Mouse (Mus musculus) forebrain, postnatal 0 days (tissue): ENCODE data around the gene Oprl1. TPM values are rescaled to one million over a fixed set of nuclear protein-coding genes. Genes with fewer than 3 reads are reported as not detected.

Experiments used
- ATAC-seq: fragments of 200-750 bp; cut with Nextera tagmentation; 2 replicates; pipeline ENCODE4 v1.8.0; 2017; ENCODE audit warnings: mild to moderate bottlenecking, moderate library complexity
- DNase-seq: peaks from one replicate; pipeline ENCODE4 v3.0.0-alpha.2; 2015
- H3K27ac ChIP-seq: fragments of 300-500 bp; sonication (generic); 2 replicates; pipeline ENCODE4 v1.5.1; 2014; ENCODE audit warnings: low read depth, mild to moderate bottlenecking, antibody characterized with exemption, low read length, moderate library complexity, mixed read lengths
- H3K27me3 ChIP-seq: fragments of 300-500 bp; sonication (generic); 2 replicates; pipeline ENCODE4 v1.6.1; 2014; ENCODE audit warnings: mild to moderate bottlenecking, low read length, mixed read lengths; ENCODE audit not compliant: insufficient read depth
- H3K36me3 ChIP-seq: fragments of 300-500 bp; sonication (generic); 2 replicates; pipeline ENCODE4 v1.6.1; 2014; ENCODE audit warnings: mild to moderate bottlenecking, moderate library complexity; ENCODE audit not compliant: insufficient read depth
- H3K4me1 ChIP-seq: fragments of 300-500 bp; sonication (generic); 2 replicates; pipeline ENCODE4 v1.6.1; 2014; ENCODE audit warnings: antibody characterized with exemption; ENCODE audit not compliant: insufficient read depth
- H3K4me2 ChIP-seq: fragments of 300-500 bp; sonication (generic); 2 replicates; pipeline ENCODE4 v1.6.1; 2014; ENCODE audit warnings: low read depth, mild to moderate bottlenecking, moderate library complexity
- H3K4me3 ChIP-seq: fragments of 300-500 bp; sonication (generic); 2 replicates; pipeline ENCODE4 v1.5.1; 2014; ENCODE audit warnings: low read depth, low read length, mixed read lengths
- H3K9ac ChIP-seq: fragments of 300-500 bp; sonication (generic); 2 replicates; pipeline ENCODE4 v1.6.1; 2014; ENCODE audit warnings: mild to moderate bottlenecking
- H3K9me3 ChIP-seq: fragments of 300-500 bp; sonication (generic); 2 replicates; pipeline ENCODE4 v1.6.1; 2016; ENCODE audit warnings: low read length
- CTCF ChIP-seq: sonication (generic); IDR thresholded peaks from 2 replicates; pipeline ENCODE4 v1.5.1; 2016; ENCODE audit warnings: antibody characterized with exemption, control low read depth, low read depth
- WGBS: fragments of 180-500 bp; shearing (Covaris S2); extraction: QIAGEN DNeasy Blood & Tissue Kit; methylation state at CpG from one replicate; pipeline ENCODE4 v1.1.7; 2014; 5-methylcytosine and 5-hydroxymethylcytosine counted together
- polyA plus RNA-seq: library from polyadenylated mRNA; unstranded; fragments of >200 nt; fragmentation: Nextera tagmentation; extraction: Ambion mirVana; gene quantifications from 2 replicates; pipeline ENCODE4 v1.2.1, GENCODE M21; 2015
- total RNA-seq: library from RNA; depleted of rRNA; stranded (reverse); fragments of >200 nt; gene quantifications from 2 replicates; pipeline ENCODE4 v1.2.3, GENCODE M21; 2014

The Oprl1 gene
- total and polyA plus RNA-seq, 2 experiments from 2014 or later = 62.5 to 134 TPM

DNA sequence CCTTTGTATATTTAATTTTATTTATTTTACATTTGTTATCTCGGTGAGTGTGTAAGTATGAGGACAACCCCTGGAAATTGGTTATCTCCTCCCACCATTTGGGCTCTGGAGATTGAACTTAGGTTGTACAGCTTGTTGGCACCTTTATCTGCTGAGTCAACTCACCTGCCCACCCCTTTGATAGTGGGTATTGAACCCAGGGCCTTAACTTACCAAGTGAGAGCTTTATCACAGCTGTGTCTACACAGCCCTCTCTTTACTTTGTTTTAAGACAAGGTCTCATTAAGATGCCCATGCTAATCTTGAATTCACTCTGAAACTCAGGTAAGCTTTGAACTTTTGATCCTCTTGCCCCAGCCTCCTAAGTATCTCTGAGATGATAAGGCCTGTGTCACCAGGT lies 32.8 kb upstream of the Oprl1 start:
- H3K27ac ChIP-seq = no peak overlapping the region
- no peaks in the 10 kb centered on the region for H3K27me3 ChIP-seq
- peaks cover 13% of the 10 kb centered on the region for H3K4me1 ChIP-seq
- ATAC-seq (no peak), DNase-seq (no peak)
- H3K4me2 ChIP-seq = no peak overlapping the region
- H3K9ac ChIP-seq = no peak overlapping the region
- no peak overlapping the region for H3K4me3 ChIP-seq
- 95% methylated on average over 1 of the region's 1 CpGs for WGBS
- H3K36me3 ChIP-seq = peaks cover 21% of the 10 kb centered on the region
- H3K9me3 ChIP-seq = no peaks in the 10 kb centered on the region
- TF ChIP-seq CTCF = no peak

DNA sequence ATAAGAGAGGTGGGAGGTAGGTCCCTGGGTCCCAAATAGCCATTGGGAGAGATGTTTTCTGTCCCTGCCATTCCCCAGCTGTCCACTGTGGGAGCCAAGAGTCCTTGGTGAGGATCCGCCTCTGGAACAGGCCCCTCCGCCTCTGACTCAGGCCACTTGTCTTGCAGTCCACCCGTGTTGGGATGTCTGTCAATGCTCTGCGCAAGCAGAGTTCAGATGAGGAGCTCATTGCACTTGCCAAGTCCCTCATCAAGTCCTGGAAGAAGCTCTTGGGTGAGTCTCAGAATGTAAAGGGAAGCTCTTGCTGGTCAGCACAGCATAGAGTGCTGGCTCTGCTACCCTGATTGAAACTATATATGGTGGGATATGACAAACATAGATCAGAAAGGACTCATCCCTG lies 31.4 kb upstream of the Oprl1 start:
- TF ChIP-seq CTCF = no peak
- no peaks in the 10 kb centered on the region for H3K27me3 ChIP-seq
- no peak overlapping the region for H3K27ac ChIP-seq
- H3K36me3 ChIP-seq = peaks cover 35% of the 10 kb centered on the region
- DNase-seq (no peak), ATAC-seq (no peak)
- H3K4me2 ChIP-seq = no peak overlapping the region
- no peak overlapping the region for H3K9ac ChIP-seq
- no peak overlapping the region for H3K4me3 ChIP-seq
- WGBS = 70% methylated on average over 4 of the region's 4 CpGs
- H3K4me1 ChIP-seq = peaks cover 13% of the 10 kb centered on the region
- H3K9me3 ChIP-seq = no peaks in the 10 kb centered on the region

GRCm38 (mm10) chr2:181684713-181685112 lies 30.1 kb upstream of the Oprl1 start:
- DNase-seq (no peak), ATAC-seq (no peak)
- Histone ChIP-seq H3K4me1 (peaks cover 13% of the 10 kb centered on the region), H3K9ac (no peak overlapping the region), H3K27ac (no peak overlapping the region), H3K4me3 (no peak overlapping the region), H3K36me3 (peaks cover 46% of the 10 kb centered on the region), H3K4me2 (no peak overlapping the region), H3K27me3 (no peaks in the 10 kb centered on the region), H3K9me3 (no peaks in the 10 kb centered on the region)
- 91% methylated on average over 1 of the region's 1 CpGs for WGBS
- TF ChIP-seq CTCF = no peak

DNA sequence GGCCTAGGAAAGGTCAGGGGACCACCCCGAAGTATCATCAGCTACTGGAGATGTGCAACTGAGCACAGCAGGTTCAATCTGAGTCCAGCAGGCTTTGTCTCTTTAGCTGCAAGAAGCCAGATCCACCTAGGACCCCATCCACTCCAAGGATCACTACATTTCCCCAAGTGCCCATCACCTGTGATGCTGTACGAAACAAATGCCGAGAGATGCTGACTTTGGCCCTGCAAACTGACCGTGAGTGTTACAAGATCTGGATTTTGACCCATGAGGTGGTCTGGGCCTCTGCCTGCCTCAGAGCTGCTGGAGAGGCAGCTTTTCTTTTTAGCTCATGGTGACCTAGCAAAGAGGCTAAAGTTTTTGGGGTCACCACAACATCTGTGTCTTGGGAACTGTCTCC lies 29.1 kb upstream of the Oprl1 start:
- no peak overlapping the region for H3K4me3 ChIP-seq
- ATAC-seq (no peak), DNase-seq (no peak)
- H3K36me3 ChIP-seq = peaks cover 46% of the 10 kb centered on the region
- H3K4me1 ChIP-seq = peaks cover 13% of the 10 kb centered on the region
- 94% methylated on average over 4 of the region's 4 CpGs for WGBS
- H3K4me2 ChIP-seq = no peak overlapping the region
- H3K9me3 ChIP-seq = no peaks in the 10 kb centered on the region
- no peak for TF ChIP-seq CTCF
- H3K27ac ChIP-seq = no peak overlapping the region
- H3K27me3 ChIP-seq = no peaks in the 10 kb centered on the region
- no peak overlapping the region for H3K9ac ChIP-seq

- no peak for TF ChIP-seq CTCF
These were observed 27.2 kb upstream of the Oprl1 start for GRCm38 (mm10) chr2:181687586-181687985.

GRCm38 (mm10) chr2:181689466-181690160 lies 25.2 kb upstream of the Oprl1 start:
- 93% methylated on average over 10 of the region's 10 CpGs for WGBS
- H3K4me1 ChIP-seq = peaks cover 6% of the 10 kb centered on the region

More at GRCm38 (mm10) chr2:181687586-181687985, 27.2 kb upstream of the Oprl1 start:
- Histone ChIP-seq H3K36me3 (peaks cover 46% of the 10 kb centered on the region), H3K4me1 (peaks cover 3% of the 10 kb centered on the region), H3K4me2 (no peak overlapping the region), H3K9me3 (no peaks in the 10 kb centered on the region), H3K27ac (no peak overlapping the region), H3K4me3 (no peak overlapping the region), H3K27me3 (no peaks in the 10 kb centered on the region), H3K9ac (no peak overlapping the region)
- no peak for ATAC-seq
- WGBS = 97% methylated on average over 8 of the region's 8 CpGs
- no peak for DNase-seq

DNA sequence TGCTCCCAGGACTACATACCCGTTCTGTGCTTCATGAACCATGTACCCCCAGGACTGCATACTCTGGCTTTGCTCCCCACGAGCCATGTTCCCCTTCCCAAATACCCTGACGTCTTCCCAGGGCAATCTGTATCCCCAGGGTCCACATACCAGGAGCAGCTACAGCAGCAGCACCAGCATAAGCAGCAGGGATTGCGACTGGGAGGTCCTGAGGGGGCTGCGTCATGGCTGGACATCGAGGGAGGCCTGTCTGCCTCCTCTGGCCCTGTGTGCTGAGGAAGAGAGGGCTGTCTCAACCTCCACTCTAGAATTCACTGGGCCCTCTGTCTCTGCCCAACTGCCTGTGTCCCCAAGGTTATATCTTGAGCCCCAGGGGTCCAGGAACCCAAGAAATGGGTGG lies 23.7 kb upstream of the Oprl1 start:
- WGBS = 88% methylated on average over 6 of the region's 6 CpGs
- H3K36me3 ChIP-seq = peaks cover 31% of the 10 kb centered on the region
- TF ChIP-seq CTCF = no peak
- no peaks in the 10 kb centered on the region for H3K9me3 ChIP-seq
- H3K27me3 ChIP-seq = no peaks in the 10 kb centered on the region
- H3K4me2 ChIP-seq = no peak overlapping the region
- no peak overlapping the region; the same call in 1 of the 2 replicates for H3K9ac ChIP-seq
- H3K27ac ChIP-seq = no peak overlapping the region
- peaks cover 6% of the 10 kb centered on the region for H3K4me1 ChIP-seq
- no peak overlapping the region for H3K4me3 ChIP-seq
- no peak for ATAC-seq
- DNase-seq = no peak

More at GRCm38 (mm10) chr2:181689466-181690160, 25.2 kb upstream of the Oprl1 start:
- DNase-seq (no peak), ATAC-seq (no peak)
- Histone ChIP-seq H3K27ac (no peak overlapping the region), H3K9ac (no peak overlapping the region), H3K27me3 (no peaks in the 10 kb centered on the region), H3K36me3 (peaks cover 37% of the 10 kb centered on the region), H3K9me3 (no peaks in the 10 kb centered on the region), H3K4me3 (no peak overlapping the region), H3K4me2 (no peak overlapping the region)
- TF ChIP-seq CTCF = no peak
